Mouse (Mus musculus) kidney, adult 9 months (tissue): ENCODE results near the gene Gm597.

Source experiments
- DNase-seq: peaks from one replicate; pipeline ENCODE4 v3.0.0; 2022

Gm597 gene

DNA sequence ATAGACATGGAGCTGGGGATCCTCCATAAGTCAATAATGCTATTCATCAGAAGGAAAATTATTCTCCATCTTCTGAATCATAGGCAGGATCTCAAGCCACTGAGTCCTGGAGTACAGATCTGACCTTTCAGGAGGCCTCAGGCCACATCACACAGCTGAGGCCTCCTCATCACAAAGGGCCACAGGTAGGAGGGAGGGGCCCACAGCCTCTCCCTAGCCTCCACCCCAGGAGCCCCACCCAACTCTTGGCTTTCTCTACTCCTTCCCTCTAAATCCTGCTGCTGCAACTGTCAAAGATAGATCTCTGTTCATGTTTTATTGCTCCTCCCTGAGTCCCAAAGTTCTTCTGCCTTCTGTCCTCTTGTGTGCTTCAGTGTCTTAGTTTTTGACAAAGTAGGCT lies at the start of gene Gm597:
Gene Gm597, minus strand, starts transcription at position 101 of the 400 bp plus-strand sequence.
- DNase-seq = no peak

DNA sequence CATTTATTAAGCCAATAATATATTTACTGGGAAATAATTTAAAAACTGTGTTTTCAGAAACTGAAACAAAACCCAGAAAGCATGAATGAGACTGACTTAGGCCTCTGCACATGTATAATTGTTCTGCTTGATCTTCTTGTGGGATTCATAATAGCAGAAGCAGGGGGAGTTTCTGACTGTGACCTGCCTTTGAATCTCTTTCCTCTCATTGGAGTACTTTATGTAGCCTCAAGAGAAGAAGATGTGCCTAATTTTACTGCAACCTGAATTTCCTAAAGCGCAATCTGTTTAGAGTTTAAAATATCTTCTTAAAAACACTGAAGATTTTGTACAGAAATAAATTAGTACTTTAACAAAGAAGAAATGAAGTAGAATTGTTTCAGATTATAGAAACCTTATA lies 27.6 kb upstream of the Gm597 start:
- DNase-seq = no peak

DNA sequence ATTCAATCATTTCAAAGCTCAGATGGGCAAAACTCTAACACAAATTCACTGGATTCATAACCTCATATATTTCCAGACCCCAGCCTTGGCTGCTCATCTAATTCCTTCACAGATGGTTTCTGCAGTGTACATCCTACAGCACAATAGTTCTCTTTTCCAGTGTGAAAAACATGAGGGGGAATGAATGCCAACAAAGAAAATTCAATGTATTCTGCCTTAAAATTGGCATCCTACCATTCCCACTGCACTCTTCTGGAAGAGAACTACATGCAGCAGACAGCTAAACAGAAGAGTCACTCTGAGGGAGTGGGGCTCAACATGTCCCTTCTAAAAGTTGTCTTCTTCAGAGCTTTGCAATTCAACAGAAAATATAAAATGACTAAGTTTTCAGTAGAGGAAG lies 26.6 kb upstream of the Gm597 start:
- DNase-seq = no peak

DNA sequence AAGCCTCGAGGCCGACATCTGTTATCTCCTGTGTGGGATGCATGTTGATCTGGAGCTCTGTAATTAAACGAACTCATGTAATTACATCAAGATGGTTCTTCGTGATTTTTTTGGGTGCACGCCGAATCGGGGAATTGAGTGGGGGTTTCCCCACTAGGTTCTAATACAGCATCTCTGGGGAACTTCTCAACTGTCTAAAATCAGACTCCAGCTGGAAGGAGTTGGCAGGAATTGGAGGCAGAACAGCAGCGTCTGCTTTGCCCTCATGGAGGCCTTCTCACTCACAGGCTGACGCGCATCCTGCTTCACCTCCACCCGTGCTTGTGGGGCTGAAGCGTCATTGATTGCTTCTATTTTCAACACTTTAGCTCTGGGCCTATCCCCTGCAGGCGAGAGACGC lies 20.8 kb upstream of the Gm597 start:
- no peak for DNase-seq
